Mouse (Mus musculus) small intestine, adult 2 months (tissue): ENCODE results near the gene Icam2.

ENCODE experiments used
- CTCF ChIP-seq: fragments of 200-500 bp; IDR thresholded peaks from 2 replicates; pipeline ENCODE4 v1.5.1; 2012; ENCODE audit warnings: low read depth, mild to moderate bottlenecking, control low read depth, inconsistent platforms, low read length, moderate library complexity, mixed read lengths; ENCODE audit not compliant: insufficient replicate concordance, insufficient read length; ENCODE audit errors: extremely low read depth
- POLR2A ChIP-seq: fragments of 200-500 bp; IDR thresholded peaks from 2 replicates; pipeline ENCODE4 v1.6.1; 2012; ENCODE audit warnings: low read depth, mild to moderate bottlenecking, control low read depth, inconsistent platforms, low read length, moderate library complexity

GRCm38 (mm10) chr11:106359350-106359749, 28.5 kb downstream of the Icam2 start:
- TF ChIP-seq CTCF (peak; percentile 18; the same call in 1 of the 2 replicates), POLR2A (no peak)
